Comparison of ENCODE assay signal across 19 mouse cellular contexts in the genomic region with DNA sequence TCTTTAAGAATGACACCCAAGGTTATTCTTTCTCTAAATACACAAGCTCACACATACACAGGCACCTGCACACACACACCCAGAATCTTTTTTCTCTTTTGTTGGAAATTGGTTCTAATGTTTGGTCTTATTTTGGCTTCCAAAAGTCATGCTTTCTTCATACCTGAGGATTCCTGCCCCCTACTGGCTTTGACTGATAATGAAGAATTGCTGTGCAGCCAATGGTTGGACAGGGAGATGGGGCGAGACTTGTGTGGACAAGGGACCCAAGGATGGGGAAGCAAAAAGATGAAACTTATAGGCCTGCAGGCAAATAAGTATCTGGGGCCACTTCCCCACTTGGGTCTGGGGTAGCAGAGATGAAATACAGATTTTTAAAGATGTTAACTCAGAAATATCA. TPM values are rescaled to one million over a fixed set of nuclear protein-coding genes. Genes with fewer than 3 reads are reported as not detected.
A peak's percentile ranks its signal among the peaks of the same experiment; 100 is the strongest.
DNase-seq lines count a peak whose midpoint lies in the region; ATAC-seq and TF ChIP-seq lines count a peak whose summit lies in the region.
"Had no signal": no experiment of that assay in that cellular context is flagged by ENCODE, and none has a peak within 500 bp of the region (broad histone marks: within the 10 kb centered on the region; RNA-seq: fewer than 3 reads in every experiment).

No protein-coding gene starts in this region.

- no peaks in the 10 kb centered on the region for H3K27me3 ChIP-seq in heart, adult 2 months (ENCODE audit: control insufficient read depth, insufficient read depth, low read length)
- H3K27me3 ChIP-seq in heart, embryonic 12.5 days (replicated peaks): no peaks in the 10 kb centered on the region
- no peaks in the 10 kb centered on the region for H3K27me3 ChIP-seq in lung, postnatal 0 days (replicated peaks; ENCODE audit: insufficient read depth, low read length)
- no peaks in the 10 kb centered on the region for H3K27me3 ChIP-seq in Patski
- H3K27me3 ChIP-seq in splenic B cell, adult 2 months (ENCODE audit: control insufficient read depth, insufficient read depth, low read length, poor library complexity, severe bottlenecking): no peaks in the 10 kb centered on the region
- H3K27me3 ChIP-seq: heart, embryonic 13.5 days; limb, embryonic 13.5 days; neural tube, embryonic 12.5 days had no signal

- CTCF ChIA-PET in Patski (lab: Charles Lee): interaction anchor here (1.6 kb wide), 1 partner anchor 57 kb away, joined by 3 read pairs; no protein-coding TSS in a partner anchor

- H3K4me3 ChIP-seq in heart, adult 2 months: no peak overlapping the region
- H3K4me3 ChIP-seq in heart, embryonic 12.5 days: no peak overlapping the region
- H3K4me3 ChIP-seq in lung, postnatal 0 days (ENCODE audit: low read depth, low read length): no peak overlapping the region
- H3K4me3 ChIP-seq in lung, adult 2 months (replicated peaks; ENCODE audit: extremely low read depth, low read depth, low read length): no peak overlapping the region
- H3K4me3 ChIP-seq: erythroblast, embryonic 14.5 days; heart, embryonic 13.5 days; hindbrain, embryonic 10.5 days; limb, embryonic 13.5 days; neural tube, embryonic 12.5 days had no signal

- no peak for DNase-seq in heart, adult 2 months
- DNase-seq in lung, postnatal 0 days (ENCODE audit: low spot score): no peak
- DNase-seq in lung, adult 2 months: no peak
- DNase-seq in Patski (ENCODE audit: low read depth, low spot score): no peak
- peak; percentile 42 for DNase-seq in splenic B cell, adult 2 months (ENCODE audit: low read depth, low spot score)
- DNase-seq in left cerebral cortex, postnatal 36 days (ENCODE audit: low spot score in 2 of 2): no peak
- no peak for DNase-seq in layer of hippocampus, postnatal 10 days (ENCODE audit: low spot score in 2 of 2)
- DNase-seq: cerebellum, adult 18-20 months; gastrocnemius, postnatal 25 days; kidney, postnatal 4 days; lung, postnatal 14 days; midbrain, embryonic 14.5 days had no signal

- intact Hi-C loops in heart, adult 2 months (cut with DNase I): no loop called here
- intact Hi-C loops in left cerebral cortex, postnatal 36 days (cut with DNase I): no loop called here

- no peaks in the 10 kb centered on the region for H3K4me1 ChIP-seq in heart, adult 2 months (ENCODE audit: control insufficient read depth, insufficient read depth, low read length)
- H3K4me1 ChIP-seq in heart, embryonic 12.5 days (replicated peaks): no peaks in the 10 kb centered on the region
- H3K4me1 ChIP-seq in lung, postnatal 0 days (ENCODE audit: insufficient read depth, low read depth, low read length): no peaks in the 10 kb centered on the region
- H3K4me1 ChIP-seq in lung, adult 2 months (ENCODE audit: control insufficient read depth, insufficient read depth, low read length): no peaks in the 10 kb centered on the region
- H3K4me1 ChIP-seq: heart, embryonic 13.5 days; hindbrain, embryonic 10.5 days; limb, embryonic 13.5 days; neural tube, embryonic 12.5 days had no signal

- WGBS in heart, adult 2 months: 95% methylated on average over 1 of the region's 1 CpGs
- 83% methylated on average over 1 of the region's 1 CpGs for WGBS in heart, embryonic 12.5 days
- WGBS in lung, postnatal 0 days: 95% methylated on average over 1 of the region's 1 CpGs
- 89% methylated on average over 1 of the region's 1 CpGs for WGBS in lung, adult 2 months

- no peaks in the 10 kb centered on the region for H3K9me3 ChIP-seq in heart, embryonic 12.5 days (replicated peaks)
- no peaks in the 10 kb centered on the region for H3K9me3 ChIP-seq in lung, postnatal 0 days (ENCODE audit: low read length)
- H3K9me3 ChIP-seq: heart, embryonic 13.5 days; hindbrain, embryonic 10.5 days; limb, embryonic 13.5 days; neural tube, embryonic 12.5 days had no signal

- in situ Hi-C loops in Patski (cut with MboI; ENCODE audit: low pct_unique_long_range_greater_than_20kb): no loop called here

- H3K27ac ChIP-seq in heart, adult 2 months: no peak overlapping the region
- no peak overlapping the region for H3K27ac ChIP-seq in heart, embryonic 12.5 days (ENCODE audit: poor library complexity, severe bottlenecking)
- H3K27ac ChIP-seq in lung, postnatal 0 days (ENCODE audit: low read length): no peak overlapping the region
- H3K27ac ChIP-seq: heart, embryonic 13.5 days; hindbrain, embryonic 10.5 days; limb, embryonic 13.5 days; neural tube, embryonic 12.5 days had no signal

- no peak for ATAC-seq in heart, embryonic 12.5 days (ENCODE audit: insufficient number of reproducible peaks, low FRiP score)
- no peak for ATAC-seq in lung, postnatal 0 days
- ATAC-seq in Patski: no peak
- ATAC-seq: intestine, embryonic 16.5 days had no signal

- no peaks in the 10 kb centered on the region for H3K79me2 ChIP-seq in heart, adult 2 months (replicated peaks; ENCODE audit: control insufficient read depth, insufficient read depth, low read length)

- no peaks in the 10 kb centered on the region for H3K36me3 ChIP-seq in heart, adult 2 months (ENCODE audit: control insufficient read depth, insufficient read depth, low read length)
- H3K36me3 ChIP-seq in heart, embryonic 12.5 days: peaks cover 32% of the 10 kb centered on the region
- H3K36me3 ChIP-seq in lung, postnatal 0 days (ENCODE audit: insufficient read depth, low read length): peaks cover 7% of the 10 kb centered on the region; the same call in 1 of the 2 replicates
- peaks cover 8% of the 10 kb centered on the region; the same call in 1 of the 2 replicates for H3K36me3 ChIP-seq in splenic B cell, adult 2 months (ENCODE audit: control insufficient read depth, insufficient read depth, low read length, poor library complexity, severe bottlenecking)

- POLR2A ChIA-PET in Patski (lab: Charles Lee): no interaction called here

- no peak for TF ChIP-seq EP300 in heart, adult 2 months (IDR thresholded peaks at IDR 0.05; ENCODE audit: insufficient read depth, low read depth, low read length)
- TF ChIP-seq EP300 in lung, postnatal 0 days (IDR thresholded peaks at IDR 0.05): no peak

- no peak overlapping the region for H3K4me2 ChIP-seq in heart, embryonic 12.5 days
- H3K4me2 ChIP-seq in lung, postnatal 0 days (replicated peaks; ENCODE audit: low read depth, low read length): no peak overlapping the region
- H3K4me2 ChIP-seq: heart, embryonic 13.5 days; limb, embryonic 13.5 days; neural tube, embryonic 12.5 days had no signal

- peak; percentile 15; the same call in 1 of the 2 replicates for TF ChIP-seq CTCF in heart, adult 2 months (IDR thresholded peaks at IDR 0.05)
- TF ChIP-seq CTCF in lung, postnatal 0 days (IDR thresholded peaks at IDR 0.05): peak; percentile 42
- TF ChIP-seq CTCF in lung, adult 2 months (IDR thresholded peaks at IDR 0.05; ENCODE audit: insufficient read depth, low read length): no peak
- peak; percentile 44 for TF ChIP-seq CTCF in Patski (IDR thresholded peaks at IDR 0.05)

- no peak overlapping the region for H3K9ac ChIP-seq in heart, adult 2 months (ENCODE audit: low read depth, low read length)
- H3K9ac ChIP-seq in heart, embryonic 12.5 days: no peak overlapping the region
- H3K9ac ChIP-seq in lung, postnatal 0 days (replicated peaks; ENCODE audit: low read depth): no peak overlapping the region
- H3K9ac ChIP-seq: heart, embryonic 13.5 days; limb, embryonic 13.5 days; neural tube, embryonic 12.5 days had no signal

- no peak for TF ChIP-seq POLR2A in heart, adult 2 months (IDR thresholded peaks at IDR 0.05; ENCODE audit: insufficient read depth, low read depth, low read length)
- TF ChIP-seq POLR2A in lung, adult 2 months (IDR thresholded peaks at IDR 0.05; ENCODE audit: borderline replicate concordance, extremely low read depth, low read depth, low read length): no peak

RNA-seq across cellular contexts. Expression of a gene that starts 33.5 kb away (rescaled TPM):
- 1 to 10 TPM; 5.5 to 6.0 TPM for total RNA-seq in heart, adult 2 months (2021)
- 2.1 and 3.0 TPM in 2 replicates for polyA plus RNA-seq in heart, adult 2 months (2012; rRNA removed)
- polyA plus RNA-seq in heart, embryonic 12.5 days (2016; fragmentation: Nextera tagmentation; extraction: Ambion mirVana): 16.1 and 17.6 TPM in 2 replicates
- 12.3 and 15.6 TPM in 2 replicates for polyA plus RNA-seq in lung, postnatal 0 days (2015; fragmentation: Nextera tagmentation; extraction: Ambion mirVana)
- polyA plus RNA-seq in lung, adult 2 months (2012; rRNA removed): 1.4 and 2.3 TPM in 2 replicates
- polyA plus RNA-seq in Patski (2021): 14.6 TPM
- 10 to 100 TPM; 31.0 to 32.4 TPM for total RNA-seq in left cerebral cortex, postnatal 36 days (2021)
- 10 to 100 TPM; 29.4 to 32.6 TPM for total RNA-seq in layer of hippocampus, postnatal 10 days (2021)
- polyA plus RNA-seq: erythroblast, embryonic 14.5 days had no signal
